Mouse (Mus musculus): Measurements from ENCODE around the gene Olfr1249.
"Not testable (repeated sequence)": the region's sequence is repeated elsewhere in the genome, so short reads cannot be mapped to it uniquely, and the experiment has no call there.

Olfr1249 gene

GRCm38 (mm10) chr2:89634883-89635282 is at the start of gene Olfr1249:
TSS of gene Olfr1249 (minus strand) at chr2:89634983.
- no peak for DNase-seq (ENCODE audit: low read depth in 1 of 2, low spot score in 2 of 2)

GRCm38 (mm10) chr2:89671836-89672235 is 37.1 kb upstream of the Olfr1249 start, which contains the start of gene Olfr1251:
TSS of gene Olfr1251 (minus strand) at chr2:89671936.
- DNase-seq (ENCODE audit: low read depth in 1 of 2, low spot score in 2 of 2): no peak

GRCm38 (mm10) chr2:89661367-89661766 is 26.6 kb upstream of the Olfr1249 start, which contains the start of gene Olfr1250:
TSS of gene Olfr1250 (minus strand) at chr2:89661467.
- DNase-seq (ENCODE audit: low read depth in 1 of 2, low spot score in 2 of 2): no peak

GRCm38 (mm10) chr2:89618145-89618544 is 16.6 kb downstream of the Olfr1249 start, which contains the start of gene Olfr1248:
TSS of gene Olfr1248 (minus strand) at chr2:89618245.
- not testable (repeated sequence) for DNase-seq (ENCODE audit: low read depth in 1 of 2, low spot score in 2 of 2)

- no peak for DNase-seq (ENCODE audit: low read depth in 1 of 2, low spot score in 2 of 2)
Observed at GRCm38 (mm10) chr2:89614030-89614429, 20.8 kb downstream of the Olfr1249 start, which contains the start of gene Olfr1247. TSS of gene Olfr1247 (minus strand) at chr2:89614130.

GRCm38 (mm10) chr2:89593057-89593456 is 41.7 kb downstream of the Olfr1249 start, which contains the start of gene Olfr1246:
TSS of gene Olfr1246 (minus strand) at chr2:89593157.
- DNase-seq (ENCODE audit: low read depth in 1 of 2, low spot score in 2 of 2): no peak

Data from monocyte, adult 2 months (primary cell).